Mouse (Mus musculus) spleen, adult 2 months (tissue): ENCODE results near the gene Shank2.

Experiments used
- CTCF ChIP-seq: fragments of 200-500 bp; IDR thresholded peaks from 2 replicates; pipeline ENCODE4 v1.5.1; 2011; ENCODE audit warnings: mild to moderate bottlenecking, inconsistent platforms; ENCODE audit not compliant: insufficient read depth, insufficient read length, insufficient replicate concordance; ENCODE audit errors: extremely low read depth
- POLR2A ChIP-seq: fragments of 200-500 bp; IDR thresholded peaks from 2 replicates; pipeline ENCODE4 v1.6.1; 2011; ENCODE audit warnings: low read depth, low read length, inconsistent platforms

- TF ChIP-seq CTCF, result no peak
- TF ChIP-seq POLR2A, result no peak
Measured at GRCm38 (mm10) chr7:144174329-144174728, 172.6 kb downstream of the Shank2 start.
